Mouse (Mus musculus): ENCODE measurements around the gene Zscan4f. TPM values are rescaled to one million over a fixed set of nuclear protein-coding genes. Genes with fewer than 3 reads are reported as not detected.
"Not testable (repeated sequence)": the region's sequence is repeated elsewhere in the genome, so short reads cannot be mapped to it uniquely, and the experiment has no call there.

The Zscan4f gene
- not detected in 2 replicates for polyA plus RNA-seq (2012; ENCODE audit: insufficient read depth, insufficient read length, missing spikeins)

DNA sequence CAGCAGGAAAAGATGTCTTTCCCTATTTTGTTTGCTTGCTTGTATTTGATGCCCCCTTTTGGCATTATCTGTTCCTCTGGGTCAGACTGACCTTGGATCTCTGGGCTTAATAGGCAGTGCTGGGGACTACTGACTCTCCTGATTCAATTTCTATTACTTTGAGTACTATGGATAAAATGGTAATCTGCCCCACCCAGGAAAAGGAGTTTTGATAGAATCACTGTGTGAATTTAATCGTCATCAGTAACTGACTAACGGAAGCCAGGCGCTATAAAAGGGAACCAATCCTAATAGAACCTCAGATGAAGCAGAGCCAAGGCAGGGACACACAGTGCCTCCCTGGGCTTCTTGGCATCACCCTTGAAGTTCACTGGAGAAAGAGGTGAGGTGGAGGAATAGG lies at the start of gene Zscan4f:
Gene Zscan4f (plus strand): TSS at position 301 of the 400 bp plus-strand sequence.
- H3K4me3 ChIP-seq (ENCODE audit: insufficient read depth, low read length); H3K4me1 ChIP-seq (ENCODE audit: control insufficient read depth, insufficient read depth, low read length); H3K27ac ChIP-seq (ENCODE audit: insufficient read depth, low read depth, low read length): not testable (repeated sequence)

- not testable (repeated sequence) for H3K4me1 ChIP-seq (ENCODE audit: control insufficient read depth, insufficient read depth, low read length); H3K4me3 ChIP-seq (ENCODE audit: insufficient read depth, low read length); H3K27ac ChIP-seq (ENCODE audit: insufficient read depth, low read depth, low read length)
Observed at GRCm38 (mm10) chr7:11384641-11385040, 13.1 kb upstream of the Zscan4f start.

Other genes starting within 250 kb of the Zscan4f start
- gene Zscan4d, start 231.8 kb upstream of the Zscan4f start, polyA plus RNA-seq (2012; ENCODE audit: insufficient read depth, insufficient read length, missing spikeins): not detected in 2 replicates
- not detected in 2 replicates for gene Zscan4e, start 87.2 kb upstream of the Zscan4f start, polyA plus RNA-seq (2012; ENCODE audit: insufficient read depth, insufficient read length, missing spikeins)
- not detected in 2 replicates for gene Zscan4-ps2, start 116.4 kb downstream of the Zscan4f start, polyA plus RNA-seq (2012; ENCODE audit: insufficient read depth, insufficient read length, missing spikeins)
- not detected in 2 replicates for gene Zscan4-ps3, start 211.4 kb downstream of the Zscan4f start, polyA plus RNA-seq (2012; ENCODE audit: insufficient read depth, insufficient read length, missing spikeins)

Data from bone marrow macrophage, adult 2 months (primary cell).